Mouse (Mus musculus) MN1 (cell line): ENCODE measurements at regions not wholly inside any gene's neighbourhood (a gene's known extent, or its start where the extent isn't known, plus 50 kb on each side); places are given as distances from the start of the nearest gene placed in this dataset.
A peak's percentile ranks its signal among the peaks of the same experiment; 100 is the strongest.

Experiments
- DNase-seq: peaks from one replicate; pipeline ENCODE4 v3.0.0-alpha.2; 2016; ENCODE audit warnings: low spot score

DNA sequence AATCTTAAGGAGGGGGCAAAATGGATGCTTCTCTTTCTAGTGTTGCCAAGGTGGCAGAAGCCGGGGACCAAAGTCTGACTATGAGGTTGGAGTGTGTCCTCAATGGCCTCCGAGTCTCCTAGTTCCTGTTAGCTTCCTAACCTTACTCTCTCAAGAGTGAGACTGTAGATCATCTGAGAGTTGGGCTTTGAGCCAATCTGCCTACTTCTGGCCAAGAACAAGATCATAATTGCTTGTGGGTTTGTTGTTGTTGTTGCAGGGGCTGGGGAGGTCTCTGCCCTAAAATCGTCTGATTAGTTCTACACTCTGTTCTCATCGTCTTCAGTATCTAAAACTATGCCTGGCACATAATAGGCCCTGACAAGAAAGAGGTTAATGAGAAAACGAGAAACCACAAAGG, 110.8 kb upstream of the Syt6 start:
- no peak for DNase-seq

DNA sequence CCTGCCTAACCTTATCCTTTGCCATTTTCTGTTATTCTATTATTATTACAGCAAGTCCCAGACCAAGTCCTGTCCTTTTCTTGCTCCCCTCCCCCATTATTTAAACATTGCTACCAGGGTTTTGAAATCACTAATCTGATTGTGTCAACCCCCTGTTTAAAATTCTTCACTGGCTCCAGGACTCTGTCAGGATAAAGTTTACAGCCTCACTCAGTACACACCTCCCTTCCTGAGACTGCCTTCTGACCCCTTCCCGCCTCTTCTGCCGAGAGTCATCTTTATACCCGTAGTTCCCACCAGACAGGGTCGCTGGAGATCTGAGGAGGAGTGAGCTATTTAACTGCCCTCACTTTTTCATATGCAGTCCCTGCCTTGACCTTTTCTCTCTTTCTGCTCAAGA, 110.3 kb upstream of the Syt6 start:
- no peak for DNase-seq

DNA sequence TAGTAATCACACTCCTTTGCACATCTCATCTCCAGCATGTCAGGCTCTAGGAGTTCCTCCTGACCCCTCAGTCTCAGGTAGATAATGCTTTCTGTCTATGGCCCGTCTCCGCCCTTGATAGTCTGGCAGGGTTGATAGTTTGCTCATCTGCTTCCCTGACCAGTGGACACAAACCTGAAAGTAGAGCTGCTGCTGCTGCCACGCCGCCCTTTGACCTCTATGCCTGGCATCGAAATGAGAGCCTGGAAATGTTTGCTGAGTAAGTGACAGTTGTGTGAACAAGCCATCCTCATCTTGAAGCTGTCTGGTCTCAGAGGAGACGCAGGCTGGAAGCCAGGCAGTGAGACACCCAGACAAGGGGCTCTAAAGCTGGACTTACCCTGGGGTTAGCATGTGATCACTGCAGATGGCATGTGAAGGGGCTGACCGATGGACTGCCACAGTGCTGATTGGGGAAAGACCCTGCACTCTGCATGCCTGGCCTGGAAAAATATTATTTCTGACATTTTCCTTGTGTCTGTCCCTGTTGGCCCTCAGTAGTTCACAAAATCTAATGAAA, 109.8 kb upstream of the Syt6 start:
- DNase-seq, result no peak

DNA sequence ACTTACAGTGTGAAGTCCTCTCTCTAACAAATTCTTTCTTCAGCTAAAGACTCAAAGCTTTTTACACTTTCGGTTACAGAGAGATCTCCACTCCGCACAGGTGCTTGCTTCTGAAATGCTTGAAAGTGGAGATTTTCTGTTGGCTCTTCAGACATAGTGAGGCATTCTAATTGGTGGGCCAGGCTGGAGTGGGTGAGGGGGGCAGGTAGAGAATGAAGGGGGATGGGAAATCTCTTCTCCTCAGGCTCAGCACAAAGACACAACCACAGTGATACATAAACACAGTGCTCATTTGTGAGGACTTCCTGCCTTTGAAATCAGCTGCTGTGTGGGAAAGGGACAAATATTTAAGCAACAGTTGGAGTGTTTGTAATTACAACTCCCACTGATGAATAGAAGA, 109.1 kb upstream of the Syt6 start:
- DNase-seq, result no peak

DNA sequence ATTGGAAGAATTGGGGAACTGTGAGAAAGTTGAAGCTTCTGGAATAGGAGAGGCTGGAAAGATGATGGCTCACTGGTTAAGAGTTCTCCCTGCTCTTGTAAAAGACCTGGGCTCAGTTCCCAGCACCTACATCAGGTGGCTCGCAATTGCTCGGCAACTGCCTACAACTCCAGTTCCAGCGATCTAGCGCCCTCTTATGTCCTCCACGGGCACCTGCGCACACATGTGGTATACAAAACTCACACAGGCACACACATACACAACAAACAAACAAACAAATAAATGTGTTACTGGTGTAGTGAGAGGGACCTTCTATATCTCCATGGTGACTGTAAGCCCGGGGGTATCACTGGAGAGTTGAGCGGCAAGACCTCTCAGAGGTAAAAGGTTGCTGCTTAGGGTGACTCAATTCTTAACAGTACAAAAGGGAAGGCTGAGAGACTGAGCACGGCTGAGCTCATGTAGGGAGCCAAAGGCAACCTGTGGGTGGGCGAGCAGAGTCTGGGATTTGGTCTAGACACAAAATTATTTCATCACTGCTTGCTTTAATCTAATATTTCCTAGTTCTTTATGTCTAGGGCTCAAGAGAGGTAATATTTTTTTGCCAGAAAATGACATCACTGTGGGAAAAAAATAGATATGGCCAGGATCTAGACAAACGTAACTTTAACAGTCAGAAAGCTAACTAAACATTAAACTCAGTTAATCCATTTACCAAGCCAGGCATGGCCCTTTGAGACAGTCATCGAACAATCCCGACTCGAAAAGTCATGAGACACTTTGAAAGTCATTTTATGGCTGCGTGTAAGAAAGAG, 104.2 kb upstream of the Syt6 start:
- no peak for DNase-seq

DNA sequence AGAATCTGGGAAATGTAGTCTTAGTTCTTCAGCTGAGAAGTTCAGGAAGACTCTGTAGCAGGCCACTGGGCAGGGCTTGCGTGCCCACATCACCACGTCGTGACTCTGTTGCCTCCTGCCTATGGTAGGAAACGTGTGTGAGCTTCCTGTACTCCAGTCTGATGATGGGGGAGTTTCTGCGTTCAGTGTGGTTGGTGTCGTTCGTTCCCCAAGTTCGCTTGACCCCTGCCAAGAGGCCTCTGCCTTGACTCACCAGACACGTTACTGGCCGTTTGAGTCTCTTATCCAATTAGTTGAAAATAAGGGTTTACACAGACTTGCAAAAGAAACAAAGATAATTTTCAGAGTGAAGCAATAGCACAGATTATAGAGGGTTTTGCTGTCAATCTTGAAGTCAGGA, 102.4 kb upstream of the Syt6 start:
- no peak for DNase-seq

DNA sequence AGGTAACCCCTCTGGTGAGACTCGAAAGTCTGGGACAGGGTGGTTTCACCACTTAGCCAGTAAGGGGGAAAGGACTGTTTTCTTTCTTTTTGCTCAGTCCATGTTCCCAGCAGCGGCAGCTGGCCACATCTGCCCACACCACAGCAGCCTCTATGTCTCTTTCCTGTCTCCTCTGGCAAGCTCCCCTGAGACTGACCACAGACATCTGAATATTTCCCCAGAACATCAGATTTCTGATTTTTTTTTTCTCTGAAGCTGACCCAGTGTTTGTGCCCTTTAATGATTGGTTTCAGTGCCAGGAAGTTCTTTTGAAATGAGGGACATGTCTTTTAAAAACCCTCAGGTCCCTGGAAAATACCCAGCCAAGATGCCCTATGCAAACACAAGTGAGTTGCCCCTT, 101.7 kb upstream of the Syt6 start:
- peak; percentile 14 for DNase-seq

DNA sequence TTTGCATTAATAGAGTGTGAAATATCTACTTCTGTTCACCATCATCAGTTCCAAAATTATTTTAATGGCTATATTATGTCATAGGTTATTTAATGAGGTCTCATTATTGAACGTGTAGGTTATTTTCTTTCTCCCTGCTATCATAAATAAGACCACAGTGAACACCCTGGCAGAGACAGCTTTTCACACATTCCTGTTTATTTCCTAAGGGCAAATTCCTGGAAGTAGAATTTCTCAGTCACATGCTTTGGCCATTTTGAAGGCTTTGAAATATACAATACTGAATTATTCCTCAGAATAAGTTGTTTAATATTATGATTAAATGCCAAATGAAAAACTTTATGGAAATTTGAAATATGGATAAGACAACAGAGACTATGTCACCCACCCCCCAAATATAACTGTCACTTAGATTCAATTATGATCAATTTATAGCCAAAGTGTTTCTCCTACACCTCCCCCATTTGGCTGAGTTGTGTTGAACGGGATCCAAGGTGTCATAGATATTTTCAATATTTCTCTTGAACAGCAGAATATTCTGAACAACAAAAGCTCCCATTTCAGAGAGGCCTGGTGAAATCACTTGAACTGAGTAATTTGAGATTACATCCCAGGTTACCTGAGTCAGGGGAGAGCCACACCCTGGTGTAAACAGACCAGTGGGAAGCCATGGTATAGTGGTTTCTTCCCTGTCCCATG, 95.0 kb upstream of the Syt6 start:
- no peak for DNase-seq

DNA sequence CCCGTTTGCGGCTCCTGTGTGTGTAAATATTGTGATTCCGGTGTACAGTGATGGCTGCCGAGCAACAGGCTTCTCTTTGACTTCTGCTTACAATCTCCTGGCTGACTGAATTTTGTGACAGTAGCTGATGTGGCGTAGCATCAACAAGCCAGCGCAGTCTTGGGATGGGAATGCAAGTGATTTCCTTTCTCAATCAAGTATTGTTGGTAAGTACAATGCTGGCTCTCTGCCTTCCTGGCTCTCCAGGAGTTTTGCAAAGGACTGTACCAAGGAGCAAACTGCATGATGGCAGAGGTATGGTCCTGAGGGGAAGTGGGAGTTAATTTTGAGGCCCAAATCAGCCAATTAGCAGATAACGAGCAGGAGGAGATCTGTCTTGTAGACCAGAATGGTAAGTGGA, 94.4 kb upstream of the Syt6 start:
- no peak for DNase-seq

DNA sequence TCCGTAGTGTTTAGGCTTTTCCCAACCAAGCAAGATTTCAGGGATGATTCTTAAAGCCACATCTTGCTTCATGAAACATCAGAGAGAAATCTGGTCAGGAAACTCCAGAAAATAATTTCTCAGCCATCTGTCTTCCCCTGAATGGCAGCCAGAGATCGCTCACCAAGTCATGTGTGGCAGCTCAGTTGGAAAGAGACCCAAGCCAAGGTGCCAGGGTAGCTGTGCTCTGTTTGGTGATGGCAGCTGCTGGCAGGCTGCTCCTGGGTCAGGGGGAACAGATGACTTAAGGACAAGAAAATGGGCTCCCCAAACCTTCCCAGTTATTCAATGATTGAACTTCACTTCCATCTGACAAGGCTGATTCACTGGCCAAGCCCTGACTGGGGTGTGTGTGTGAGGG, 91.7 kb upstream of the Syt6 start:
- no peak for DNase-seq

DNA sequence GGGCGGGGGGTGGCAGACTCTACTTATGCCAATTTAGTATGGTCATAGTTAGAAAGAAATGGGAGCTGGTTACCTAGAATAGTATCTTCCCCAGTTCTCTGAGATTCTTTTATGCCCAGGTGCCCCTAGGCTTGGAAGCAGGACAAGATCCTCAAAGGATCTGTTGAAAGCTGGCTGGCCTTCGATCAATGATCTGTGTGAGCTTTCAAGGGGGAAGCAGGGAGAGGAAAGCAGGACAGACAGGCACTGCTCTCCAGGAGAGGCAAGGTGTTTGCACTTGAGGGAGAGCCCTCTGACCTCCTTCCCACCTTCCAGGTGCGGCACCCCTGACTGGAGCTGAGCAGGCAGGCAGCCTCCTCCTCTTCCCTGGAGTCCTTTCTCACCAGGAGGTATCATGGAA, 91.3 kb upstream of the Syt6 start:
- no peak for DNase-seq

DNA sequence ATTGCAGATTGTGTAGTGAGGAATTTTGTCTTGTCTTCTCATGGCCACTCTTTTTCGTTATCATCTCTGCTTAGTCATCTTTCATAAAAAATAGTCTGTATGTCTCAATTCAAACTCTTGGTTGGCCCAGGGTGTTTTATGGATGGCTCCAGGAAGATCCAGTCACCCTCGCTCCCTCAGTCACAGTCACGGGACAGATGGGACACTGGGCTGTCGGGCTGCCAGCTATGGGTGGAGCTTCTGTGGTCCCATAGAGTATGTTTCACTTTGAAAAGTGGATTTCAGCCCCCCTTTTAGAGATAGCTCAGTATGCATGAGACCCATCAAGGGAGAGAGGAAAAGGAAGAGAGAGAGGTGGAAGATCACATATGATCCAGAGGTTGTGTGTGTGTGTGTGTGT, 85.2 kb upstream of the Syt6 start:
- no peak for DNase-seq

DNA sequence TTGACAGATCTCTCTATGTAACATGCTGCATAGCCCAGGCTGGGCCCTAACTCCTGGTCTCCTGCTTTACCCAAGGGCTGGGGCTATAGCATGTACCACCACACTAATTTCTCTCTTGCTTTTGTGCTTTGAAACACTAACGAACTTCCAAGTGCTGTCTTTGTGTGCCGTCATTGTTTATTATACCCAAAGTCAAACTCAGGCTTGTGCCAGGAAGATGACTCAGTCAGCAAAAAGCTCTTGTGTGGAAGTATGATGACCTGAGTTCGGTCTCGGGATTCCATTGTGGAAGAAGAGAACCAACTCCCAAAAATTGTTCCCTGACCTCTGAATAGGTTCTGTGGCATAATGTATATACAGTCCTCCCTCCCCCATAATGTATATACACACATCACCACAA, 84.1 kb upstream of the Syt6 start:
- no peak for DNase-seq

DNA sequence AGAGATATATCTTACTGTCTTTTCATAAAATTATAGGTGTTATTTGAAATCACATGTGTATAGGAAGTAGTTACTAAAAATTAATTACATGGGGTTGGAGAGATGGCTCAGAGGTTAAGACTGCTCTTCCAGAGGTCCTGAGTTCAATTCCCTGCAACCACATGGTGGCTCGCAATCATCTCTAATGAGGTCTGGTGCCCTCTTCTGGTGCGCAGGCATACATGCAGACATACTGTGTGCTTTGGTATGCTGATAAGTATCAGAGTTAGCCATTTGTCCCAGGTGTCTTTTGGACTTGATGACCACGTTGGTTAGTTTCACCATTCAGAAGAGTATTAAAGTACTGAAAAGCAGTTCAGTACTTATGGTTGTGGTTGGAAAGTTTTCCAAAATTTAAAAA, 82.8 kb upstream of the Syt6 start:
- no peak for DNase-seq

DNA sequence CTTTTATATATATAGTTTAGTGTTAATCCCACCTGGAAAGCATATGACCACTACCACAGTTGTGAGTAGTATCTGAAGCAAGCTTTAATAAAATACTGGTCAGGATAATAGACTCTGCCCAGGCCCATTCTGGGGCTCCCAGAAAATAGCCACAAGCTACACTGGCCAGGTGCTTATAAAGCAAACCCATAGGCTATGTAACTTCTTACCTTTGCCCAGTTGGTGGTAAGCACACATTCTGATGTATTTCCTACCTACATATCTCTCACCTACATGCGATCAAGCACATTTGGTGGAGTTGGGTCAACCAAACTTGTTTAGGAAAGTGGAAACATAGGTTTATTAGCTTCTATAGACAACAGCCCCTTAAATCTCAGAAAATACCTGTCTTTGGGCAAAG, 81.4 kb upstream of the Syt6 start:
- no peak for DNase-seq

DNA sequence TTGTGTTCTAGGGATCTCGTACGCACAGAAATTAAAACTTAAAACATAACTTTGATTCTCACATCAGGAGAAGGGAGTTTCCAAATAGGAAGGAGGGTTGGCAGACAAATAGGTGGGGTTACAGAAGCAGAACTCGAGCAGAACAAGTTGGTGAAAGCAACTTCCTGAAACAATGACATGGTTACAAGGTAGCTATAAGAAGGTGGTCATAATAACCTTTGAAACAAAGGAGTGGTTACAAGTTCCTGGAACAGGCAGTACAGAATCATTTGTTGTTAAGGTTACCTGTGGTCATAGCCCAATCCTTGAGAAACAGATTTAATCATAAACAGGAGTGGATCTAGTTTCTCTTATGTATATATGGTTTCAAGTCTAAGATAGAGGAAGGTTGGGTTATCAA, 81.0 kb upstream of the Syt6 start:
- no peak for DNase-seq

DNA sequence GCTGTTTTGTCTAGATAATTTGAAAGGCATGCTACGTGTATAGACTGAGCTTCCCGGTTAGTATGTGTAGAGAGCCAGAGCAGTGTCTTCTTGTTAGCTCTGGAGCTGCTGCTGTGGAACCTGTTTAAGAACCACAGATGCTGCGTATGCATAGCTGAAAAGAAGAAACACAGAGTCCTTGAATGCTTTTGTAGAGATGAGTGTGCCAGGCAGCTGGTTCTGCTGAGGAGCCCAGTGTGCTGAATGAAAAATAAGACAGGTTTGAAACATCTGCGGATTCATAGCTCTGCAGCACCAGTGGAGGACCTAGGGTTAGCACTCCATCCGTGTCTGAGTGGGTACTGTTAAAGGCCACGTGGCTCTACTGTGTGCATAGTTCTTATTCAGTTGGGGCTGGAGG, 78.9 kb upstream of the Syt6 start:
- no peak for DNase-seq

DNA sequence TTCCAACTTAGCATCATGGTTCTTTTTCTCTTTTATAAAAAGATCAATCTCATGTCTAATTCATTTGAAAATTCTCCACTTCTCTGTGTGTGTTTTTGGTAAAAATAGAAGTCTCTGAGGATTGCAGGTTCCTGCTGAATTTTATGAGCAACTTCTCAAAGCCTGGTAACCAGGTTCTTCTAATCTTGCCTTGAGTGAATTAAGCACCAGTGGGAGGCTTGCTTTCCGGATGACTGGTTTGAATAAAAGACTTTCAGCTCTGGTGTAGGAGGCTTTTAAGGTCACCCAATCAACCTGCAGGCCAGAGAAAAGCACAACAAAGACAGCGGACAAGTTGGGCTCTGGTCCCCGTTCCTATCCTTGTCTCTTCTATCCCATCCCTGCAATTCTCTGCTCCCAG, 78.3 kb upstream of the Syt6 start:
- DNase-seq, result no peak

DNA sequence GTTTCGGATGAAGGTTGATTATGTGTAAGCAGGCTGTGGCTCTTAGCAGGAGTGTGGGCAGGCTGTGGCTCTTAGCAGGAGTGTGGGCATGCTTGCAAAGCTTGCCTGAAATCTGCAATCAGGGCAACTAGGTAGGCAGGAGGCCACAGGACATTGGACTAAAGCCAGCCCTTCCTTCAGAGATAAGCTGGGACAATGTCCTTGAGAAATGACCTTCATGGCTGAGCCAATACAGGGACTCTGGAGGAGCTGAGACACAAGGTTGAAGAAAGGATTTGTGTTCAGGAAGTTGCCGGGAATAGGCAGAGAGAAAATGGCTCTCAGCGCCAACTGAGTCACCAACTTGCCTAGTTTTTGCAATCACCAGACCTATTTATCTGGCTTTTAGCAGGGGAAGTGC, 77.3 kb upstream of the Syt6 start:
- no peak for DNase-seq

DNA sequence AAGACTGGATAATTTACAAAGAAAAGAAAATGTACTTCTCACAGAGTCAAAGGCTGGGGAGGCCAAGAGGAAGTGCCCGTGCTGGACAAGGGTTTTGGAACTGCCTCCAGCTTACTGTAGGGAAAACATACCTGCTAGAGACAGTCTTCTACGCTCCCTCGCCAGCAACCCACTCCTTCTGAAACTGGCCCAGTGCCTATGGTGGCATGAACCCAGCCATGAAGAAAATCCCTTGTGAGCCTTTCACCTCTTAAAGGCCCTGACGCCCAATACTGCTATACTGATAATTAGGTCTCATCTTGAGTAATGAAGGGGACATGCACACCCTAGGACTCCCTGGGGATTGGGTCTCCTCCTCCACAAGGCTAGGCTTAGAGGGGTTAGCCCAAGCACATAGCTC, 76.6 kb upstream of the Syt6 start:
- no peak for DNase-seq

DNA sequence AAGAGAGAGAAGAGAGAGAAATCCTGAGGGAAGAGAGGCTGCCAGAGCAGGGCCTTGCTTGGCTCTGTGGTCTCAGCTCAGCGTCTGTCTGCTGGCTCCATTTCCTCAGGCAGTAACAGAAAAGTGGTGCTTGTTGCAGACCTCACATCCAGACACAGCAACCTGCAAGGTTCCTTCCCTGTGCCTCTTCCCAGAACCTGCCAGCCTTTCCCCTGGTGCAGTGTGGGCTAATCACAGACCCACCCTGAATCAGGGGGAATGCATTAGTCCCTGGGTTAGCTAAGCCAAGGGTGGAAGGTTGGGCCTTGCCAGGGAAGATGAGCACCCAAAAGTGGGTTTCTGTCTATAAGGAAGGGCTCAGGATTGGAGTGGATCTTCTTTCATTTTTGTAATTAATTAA, 75.2 kb upstream of the Syt6 start:
- DNase-seq, result no peak

DNA sequence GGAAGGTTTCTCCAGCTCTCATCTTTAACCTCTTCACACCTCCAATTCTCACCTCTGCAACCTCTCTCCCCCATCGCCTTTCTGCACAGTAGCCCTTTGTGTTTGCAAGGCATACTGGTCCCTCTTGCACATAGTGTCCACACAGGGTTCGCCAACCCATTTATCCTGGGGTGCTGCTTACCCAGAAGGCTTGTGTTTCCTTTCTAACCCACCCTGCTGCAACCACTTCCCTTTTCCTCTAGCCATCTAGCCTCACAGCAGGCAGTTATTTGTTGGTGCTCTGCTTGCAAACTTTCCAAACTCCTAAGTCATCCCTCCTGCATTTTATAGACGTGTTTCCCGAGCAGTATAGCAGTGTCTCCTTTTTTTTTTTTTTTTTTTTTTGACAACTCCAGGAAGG, 74.7 kb upstream of the Syt6 start:
- DNase-seq, result no peak

DNA sequence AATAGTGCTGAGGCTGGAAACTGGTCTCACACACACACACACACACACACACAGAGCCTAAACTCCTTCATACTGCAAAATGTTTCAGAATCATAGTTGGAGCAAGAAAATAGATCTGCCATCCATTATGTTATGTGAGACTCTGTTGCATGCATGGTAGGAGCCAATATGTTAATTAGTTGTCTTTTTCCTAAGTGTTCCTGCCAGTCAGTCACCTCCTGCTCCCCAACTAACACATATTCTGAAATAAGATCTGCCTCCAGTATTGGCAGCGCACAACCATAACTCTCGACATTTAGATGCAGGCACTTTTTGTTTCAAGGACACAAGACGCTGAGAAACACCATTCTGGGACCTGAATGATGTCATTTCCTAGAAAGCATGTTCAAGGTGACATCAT, 70.9 kb upstream of the Syt6 start:
- DNase-seq, result no peak

DNA sequence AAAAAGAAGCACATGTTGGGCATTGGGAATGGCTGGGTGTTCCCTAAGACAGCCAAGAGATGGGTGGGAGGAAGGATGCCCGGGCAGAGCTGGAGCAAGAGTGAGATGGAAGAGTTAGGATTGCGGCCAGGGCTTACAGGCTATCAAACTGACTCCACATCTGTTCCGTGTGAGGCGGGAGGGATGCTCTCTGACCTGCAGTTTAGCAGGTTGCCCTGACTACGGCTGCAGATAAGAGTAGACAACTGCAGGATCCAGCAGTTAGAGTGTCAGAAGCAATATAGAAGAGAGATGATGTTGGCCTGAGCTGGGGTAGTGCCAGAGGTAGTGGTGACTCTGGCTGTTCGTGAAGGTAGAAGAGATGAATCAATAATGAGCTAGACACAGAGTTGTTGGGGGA, 61.6 kb upstream of the Syt6 start:
- peak; percentile 10 for DNase-seq
